Mouse (Mus musculus) heart, adult 2 months (tissue): ENCODE results near the gene Nup210.

Experiments used
- CTCF ChIP-seq: fragments of 200-600 bp; IDR thresholded peaks from 2 replicates; pipeline ENCODE4 v1.8.1; 2022; ENCODE audit warnings: antibody characterized with exemption, mild to moderate bottlenecking, moderate library complexity
- POLR2A ChIP-seq: fragments of 200-500 bp; IDR thresholded peaks from 2 replicates; pipeline ENCODE4 v1.6.1; 2011; ENCODE audit warnings: mild to moderate bottlenecking, low read depth, low read length, control low read depth; ENCODE audit not compliant: insufficient read depth

GRCm38 (mm10) chr6:91095072-91095601, 21.5 kb downstream of the Nup210 start:
- no peak for TF ChIP-seq CTCF
- TF ChIP-seq POLR2A = no peak
